Mouse (Mus musculus) left cerebral cortex, adult 2 months (tissue): ENCODE results near the gene Larp1b. TPM values are rescaled to one million over a fixed set of nuclear protein-coding genes. Genes with fewer than 3 reads are reported as not detected.
"Not testable (repeated sequence)": the region's sequence is repeated elsewhere in the genome, so short reads cannot be mapped to it uniquely, and the experiment has no call there.

Experiments
- DNase-seq, 2 experiments: peaks; one replicate each; pipeline ENCODE4 v3.0.0; 2021 to 2022; ENCODE audit warnings: low spot score in 2 of 2, mixed read lengths in 1 of 2; ENCODE audit errors: extremely low spot score in 1 of 2
- H3K27ac ChIP-seq: fragments of 200-600 bp; 2 replicates; pipeline ENCODE4 v1.8.1; 2022
- H3K4me3 ChIP-seq: fragments of 200-600 bp; 2 replicates; pipeline ENCODE4 v1.8.1; 2022
- CTCF ChIP-seq: fragments of 200-600 bp; IDR thresholded peaks from 2 replicates; pipeline ENCODE4 v1.8.1; 2022; ENCODE audit warnings: antibody characterized with exemption, mild to moderate bottlenecking, moderate library complexity
- intact Hi-C: fragments of 180-260 bp; cut with DNase I; formaldehyde crosslinking; loops from one replicate; pipeline ENCODE4 v1.15.1; 2025
- long read RNA-seq, 2 experiments: library from polyadenylated mRNA; stranded (forward); transcript quantifications; one replicate each; pipeline ENCODE4 v2.0.0; 2021; ENCODE audit warnings: borderline mapping rate in 2 of 2
- total RNA-seq, 2 experiments: library from RNA; stranded (reverse); gene quantifications; 2 replicates each; pipeline ENCODE4 v1.2.3; 2021

Larp1b gene
- 10 to 100 TPM; 20.4 to 22.4 TPM for total RNA-seq
- long read RNA-seq, experiment 1, transcript Larp1b-202 (10 exons, 2,497 nt), result major isoform, 17 of 21 reads
- long read RNA-seq, experiment 1, partial matches to known transcripts, result 0 of 21 reads
- long read RNA-seq, experiment 1, other reads (novel, unspliced or antisense), result 4 of 21 reads
- long read RNA-seq, experiment 2, transcript Larp1b-202 (10 exons, 2,497 nt), result major isoform, 16 of 19 reads
- long read RNA-seq, experiment 2, partial matches to known transcripts, result 1 of 19 reads
- long read RNA-seq, experiment 2, other reads (novel, unspliced or antisense), result 2 of 19 reads

DNA sequence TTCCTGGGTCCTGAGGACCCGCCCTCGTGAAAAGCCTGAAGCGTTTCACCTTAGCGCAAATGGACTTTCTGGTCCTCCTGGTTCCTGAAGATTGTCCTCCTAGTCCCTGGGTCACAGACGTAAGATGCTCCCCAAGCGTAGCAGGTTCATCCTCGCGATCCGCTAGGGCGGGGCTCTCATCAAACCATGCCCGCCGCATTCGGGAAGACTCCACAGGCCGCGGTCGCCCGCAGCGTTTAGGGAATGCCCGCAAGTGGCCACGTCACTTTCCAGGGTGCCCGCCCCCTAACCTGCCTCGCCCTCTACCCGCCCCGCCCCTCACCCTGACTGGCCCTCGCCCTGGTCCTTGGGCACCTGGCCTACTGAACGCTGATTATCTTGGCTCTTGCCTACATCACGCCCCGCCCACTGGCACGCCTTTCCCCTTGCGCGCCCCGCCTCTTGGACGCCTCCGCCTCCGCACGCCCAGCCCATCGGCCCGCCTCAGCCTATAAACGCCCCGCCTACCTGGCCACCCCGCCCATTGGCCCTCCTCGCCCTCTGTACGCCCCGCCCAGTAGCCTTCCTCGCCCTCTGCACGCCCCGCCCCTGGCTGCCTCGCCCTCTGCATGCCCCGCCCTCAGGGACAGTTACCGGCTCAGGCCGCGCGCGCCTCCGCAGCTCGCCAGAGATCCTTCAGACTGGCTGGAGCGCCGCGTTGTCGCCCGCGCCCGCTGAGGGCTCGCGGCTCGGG lies at the start of gene Larp1b:
Gene Larp1b (plus strand): TSS at position 659 of the 733 bp plus-strand sequence.
- DNase-seq, result peak; percentile 99
- peak within 1 kb of the TSS; percentile 80 for H3K4me3 ChIP-seq
- 0 out of 2 replicates have a peak within 1 kb of the TSS, but pooled peaks have one; percentile 15 for H3K27ac ChIP-seq
- intact Hi-C loops, result loop anchor here (1.0 kb wide), 1 partner anchor 616 kb away; no protein-coding TSS in a partner anchor
- no peak for TF ChIP-seq CTCF

GRCm38 (mm10) chr3:40902443-40902842 lies 47.2 kb upstream of the Larp1b start, which contains the start of gene 1700034I23Rik:
TSS of gene 1700034I23Rik (minus strand) at chr3:40902543.
- intact Hi-C loops, H3K4me3 ChIP-seq, DNase-seq, H3K27ac ChIP-seq: not testable (repeated sequence)

GRCm38 (mm10) chr3:40938189-40938588 lies 11.4 kb upstream of the Larp1b start:
- no peak for DNase-seq
- H3K27ac ChIP-seq, result no peak overlapping the region
- intact Hi-C loops, result no loop called here
- TF ChIP-seq CTCF, result no peak
- H3K4me3 ChIP-seq, result no peak overlapping the region

- Histone ChIP-seq H3K4me3 (no peak overlapping the region), H3K27ac (no peak overlapping the region)
- TF ChIP-seq CTCF, result no peak
- intact Hi-C loops, result no loop called here
- DNase-seq, result no peak
These were observed 11.0 kb upstream of the Larp1b start for GRCm38 (mm10) chr3:40938592-40938991.

GRCm38 (mm10) chr3:40939019-40939418 lies 10.6 kb upstream of the Larp1b start:
- H3K4me3 ChIP-seq, result no peak overlapping the region
- TF ChIP-seq CTCF, result no peak
- no peak for DNase-seq
- intact Hi-C loops, result no loop called here
- H3K27ac ChIP-seq, result no peak overlapping the region

GRCm38 (mm10) chr3:40949903-40950600 lies 424 bp downstream of the Larp1b start:
- peak; percentile 51 to 52 for DNase-seq
- peak overlapping the region; percentile 80 for H3K4me3 ChIP-seq
- intact Hi-C loops, result loop anchor here (1.0 to 10.0 kb wide), 3 partner anchors 132 to 655 kb away; partner anchors contain the start of gene Pgrmc2
- no peak overlapping the region for H3K27ac ChIP-seq
- no peak for TF ChIP-seq CTCF

GRCm38 (mm10) chr3:40950601-40951201 lies 1.1 kb downstream of the Larp1b start:
- DNase-seq, result peak; percentile 37 to 44
- TF ChIP-seq CTCF, result no peak
- no peak overlapping the region for H3K27ac ChIP-seq
- intact Hi-C loops, result loop anchor here (5.0 to 10.0 kb wide), 2 partner anchors 132 to 654 kb away; partner anchors contain the start of gene Pgrmc2
- H3K4me3 ChIP-seq, result peak overlapping the region; percentile 80

- DNase-seq, result no peak
- Histone ChIP-seq H3K27ac (no peak overlapping the region), H3K4me3 (peak overlapping the region; percentile 80)
- intact Hi-C loops, result loop anchor here (5.0 to 10.0 kb wide), 2 partner anchors 131 to 653 kb away; partner anchors contain the start of gene Pgrmc2
- peak; percentile 51 for TF ChIP-seq CTCF
These were observed 1.7 kb downstream of the Larp1b start for GRCm38 (mm10) chr3:40951365-40951764.

- H3K27ac ChIP-seq, result no peak overlapping the region
- no peak for TF ChIP-seq CTCF
- no peak for DNase-seq
- H3K4me3 ChIP-seq, result no peak overlapping the region
- intact Hi-C loops, result loop anchor here (5.0 to 10.0 kb wide), 2 partner anchors 130 to 652 kb away; partner anchors contain the start of gene Pgrmc2
These were observed 3.0 kb downstream of the Larp1b start for GRCm38 (mm10) chr3:40952606-40953005.

DNA sequence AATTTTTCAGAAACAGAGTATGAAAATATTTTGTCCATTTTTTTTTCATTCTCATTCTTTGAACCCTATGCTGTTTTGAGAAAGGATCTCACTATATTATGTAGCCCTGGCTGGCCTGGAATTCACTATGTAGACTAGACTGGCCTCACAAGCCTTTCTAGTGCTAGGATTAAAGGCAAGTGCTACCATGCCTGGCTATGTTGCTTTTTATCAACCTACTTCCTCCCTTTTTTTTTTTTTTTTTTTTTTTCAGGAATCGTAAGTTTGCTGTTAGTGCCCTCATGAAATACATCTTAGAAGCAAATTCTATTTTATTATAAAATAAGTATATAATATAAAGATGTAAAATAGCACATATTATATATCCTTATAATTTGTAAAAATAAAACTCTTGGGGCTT lies 5.2 kb downstream of the Larp1b start:
- Histone ChIP-seq H3K27ac (no peak overlapping the region), H3K4me3 (no peak overlapping the region)
- TF ChIP-seq CTCF, result no peak
- no peak for DNase-seq
- intact Hi-C loops, result loop anchor here (5.0 to 10.0 kb wide), 2 partner anchors 128 to 650 kb away; partner anchors contain the start of gene Pgrmc2

- no peak for DNase-seq
- TF ChIP-seq CTCF, result no peak
- H3K27ac ChIP-seq, result no peak overlapping the region
- no peak overlapping the region for H3K4me3 ChIP-seq
- intact Hi-C loops, result loop anchor here (10.0 kb wide), 1 partner anchor 646 kb away; no protein-coding TSS in a partner anchor
These were observed 9.2 kb downstream of the Larp1b start for GRCm38 (mm10) chr3:40958831-40959230.
